Mouse (Mus musculus): ENCODE data around the gene Eml3. TPM values are rescaled to one million over a fixed set of nuclear protein-coding genes. Genes with fewer than 3 reads are reported as not detected.
A peak's percentile ranks its signal among the peaks of the same experiment; 100 is the strongest.

Gene Eml3
- polyA plus RNA-seq, 1 experiment from 2014 or later = 18.2 TPM

DNA sequence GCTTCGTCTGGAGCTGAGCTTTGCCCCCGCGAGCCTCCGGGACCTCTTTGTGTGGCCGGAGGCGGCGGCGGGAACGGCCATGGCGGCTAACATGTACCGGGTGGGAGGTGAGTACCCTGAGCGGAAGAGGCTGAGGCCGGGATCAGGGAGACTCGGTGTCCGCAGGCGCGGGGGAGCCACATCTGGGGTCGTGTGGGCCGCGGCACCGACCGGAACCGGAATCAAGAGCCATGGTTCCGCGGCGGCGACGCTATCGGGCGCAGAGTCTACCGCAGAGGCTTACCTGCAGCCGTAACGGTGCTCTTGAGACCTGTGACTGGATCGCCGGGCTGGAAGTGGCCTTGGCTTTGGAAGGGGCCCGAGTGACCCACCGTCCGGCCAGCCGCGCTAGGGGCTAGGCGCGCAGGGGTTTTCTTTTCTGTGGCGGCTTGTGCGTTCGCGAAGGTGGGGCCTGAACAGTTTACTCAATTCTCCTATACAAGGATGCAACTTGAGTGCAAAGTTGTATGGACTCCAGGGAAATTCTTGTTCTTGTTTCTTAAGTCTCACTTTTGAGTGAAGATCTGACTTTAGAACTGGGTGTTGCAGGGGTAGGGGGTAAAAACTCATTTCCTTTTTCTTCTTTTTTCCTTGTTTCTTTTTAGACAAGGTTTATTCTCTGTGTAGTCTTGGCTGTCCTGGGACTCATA is 13.1 kb downstream of the Eml3 start:
- peaks cover 64% of the 10 kb centered on the region for H3K36me3 ChIP-seq (ENCODE audit: control insufficient read depth, insufficient read depth, low read length)

GRCm38 (mm10) chr19:8943047-8943446 is 13.7 kb downstream of the Eml3 start:
- Histone ChIP-seq H3K36me3 (ENCODE audit: control insufficient read depth, insufficient read depth, low read length) (peaks cover 64% of the 10 kb centered on the region), H3K27me3 (replicated peaks; ENCODE audit: control insufficient read depth, insufficient read depth, low read length) (no peaks in the 10 kb centered on the region), H3K4me3 (ENCODE audit: low read depth, low read length) (peak overlapping the region; percentile 97), H3K4me1 (ENCODE audit: control insufficient read depth, insufficient read depth, low read length) (peaks cover 27% of the 10 kb centered on the region; the same call in 1 of the 2 replicates), H3K9me3 (ENCODE audit: control insufficient read depth, low read length) (no peaks in the 10 kb centered on the region), H3K9ac (ENCODE audit: low read depth, low read length) (peak overlapping the region; percentile 99), H3K27ac (replicated peaks; ENCODE audit: low read depth, low read length) (peak overlapping the region; percentile 98), H3K4me2 (ENCODE audit: low read depth, low read length) (peak overlapping the region; percentile 61)
- ATAC-seq (ENCODE audit: low read depth) = no peak
- 54% methylated on average over 2 of the region's 2 CpGs for WGBS
- no peak for DNase-seq (ENCODE audit: low spot score)

More for the DNA sequence above, 13.1 kb downstream of the Eml3 start:
- Histone ChIP-seq H3K27me3 (replicated peaks; ENCODE audit: control insufficient read depth, insufficient read depth, low read length) (no peaks in the 10 kb centered on the region), H3K4me3 (ENCODE audit: low read depth, low read length) (peak overlapping the region; percentile 97), H3K9ac (ENCODE audit: low read depth, low read length) (peak overlapping the region; percentile 99), H3K27ac (replicated peaks; ENCODE audit: low read depth, low read length) (peak overlapping the region; percentile 98), H3K4me2 (ENCODE audit: low read depth, low read length) (peak overlapping the region; percentile 61), H3K9me3 (ENCODE audit: control insufficient read depth, low read length) (no peaks in the 10 kb centered on the region), H3K4me1 (ENCODE audit: control insufficient read depth, insufficient read depth, low read length) (peaks cover 27% of the 10 kb centered on the region; the same call in 1 of the 2 replicates)
- WGBS = under 1% methylated on average over 43 of the region's 46 CpGs
- ATAC-seq (ENCODE audit: low read depth) (peak; percentile 50), DNase-seq (ENCODE audit: low spot score) (peak; percentile 50)

GRCm38 (mm10) chr19:8944062-8944461 is 14.7 kb downstream of the Eml3 start:
- Histone ChIP-seq H3K36me3 (ENCODE audit: control insufficient read depth, insufficient read depth, low read length) (peaks cover 65% of the 10 kb centered on the region), H3K27ac (replicated peaks; ENCODE audit: low read depth, low read length) (peak overlapping the region; percentile 58), H3K9ac (ENCODE audit: low read depth, low read length) (peak overlapping the region; percentile 53), H3K4me2 (ENCODE audit: low read depth, low read length) (peak overlapping the region; percentile 61), H3K27me3 (replicated peaks; ENCODE audit: control insufficient read depth, insufficient read depth, low read length) (no peaks in the 10 kb centered on the region), H3K4me3 (ENCODE audit: low read depth, low read length) (peak overlapping the region; percentile 97), H3K4me1 (ENCODE audit: control insufficient read depth, insufficient read depth, low read length) (peaks cover 27% of the 10 kb centered on the region; the same call in 1 of the 2 replicates), H3K9me3 (ENCODE audit: control insufficient read depth, low read length) (no peaks in the 10 kb centered on the region)
- 50% methylated on average over 5 of the region's 5 CpGs for WGBS
- ATAC-seq (ENCODE audit: low read depth) (no peak), DNase-seq (ENCODE audit: low spot score) (peak; percentile 80)

GRCm38 (mm10) chr19:8944750-8945149 is 15.4 kb downstream of the Eml3 start:
- peak; percentile 87 for DNase-seq (ENCODE audit: low spot score)

GRCm38 (mm10) chr19:8945251-8945650 is 15.9 kb downstream of the Eml3 start:
- H3K36me3 ChIP-seq (ENCODE audit: control insufficient read depth, insufficient read depth, low read length) = peaks cover 71% of the 10 kb centered on the region
- peaks cover 27% of the 10 kb centered on the region; the same call in 1 of the 2 replicates for H3K4me1 ChIP-seq (ENCODE audit: control insufficient read depth, insufficient read depth, low read length)
- peak overlapping the region; percentile 23; the same call in 1 of the 2 replicates for H3K27ac ChIP-seq (replicated peaks; ENCODE audit: low read depth, low read length)
- no peaks in the 10 kb centered on the region for H3K9me3 ChIP-seq (ENCODE audit: control insufficient read depth, low read length)
- peak overlapping the region; percentile 53 for H3K9ac ChIP-seq (ENCODE audit: low read depth, low read length)
- H3K27me3 ChIP-seq (replicated peaks; ENCODE audit: control insufficient read depth, insufficient read depth, low read length) = no peaks in the 10 kb centered on the region
- peak overlapping the region; percentile 61 for H3K4me2 ChIP-seq (ENCODE audit: low read depth, low read length)
- peak overlapping the region; percentile 97 for H3K4me3 ChIP-seq (ENCODE audit: low read depth, low read length)
- WGBS = 66% methylated on average over 6 of the region's 6 CpGs
- DNase-seq (ENCODE audit: low spot score) = no peak
- no peak for ATAC-seq (ENCODE audit: low read depth)

More at GRCm38 (mm10) chr19:8944750-8945149, 15.4 kb downstream of the Eml3 start:
- peaks cover 69% of the 10 kb centered on the region for H3K36me3 ChIP-seq (ENCODE audit: control insufficient read depth, insufficient read depth, low read length)
- H3K4me2 ChIP-seq (ENCODE audit: low read depth, low read length) = peak overlapping the region; percentile 61
- WGBS = 14% methylated on average over 5 of the region's 5 CpGs
- ATAC-seq (ENCODE audit: low read depth) = no peak
- H3K27me3 ChIP-seq (replicated peaks; ENCODE audit: control insufficient read depth, insufficient read depth, low read length) = no peaks in the 10 kb centered on the region
- peak overlapping the region; percentile 23 for H3K27ac ChIP-seq (replicated peaks; ENCODE audit: low read depth, low read length)
- H3K4me1 ChIP-seq (ENCODE audit: control insufficient read depth, insufficient read depth, low read length) = peaks cover 27% of the 10 kb centered on the region; the same call in 1 of the 2 replicates
- peak overlapping the region; percentile 53 for H3K9ac ChIP-seq (ENCODE audit: low read depth, low read length)
- peak overlapping the region; percentile 97 for H3K4me3 ChIP-seq (ENCODE audit: low read depth, low read length)
- no peaks in the 10 kb centered on the region for H3K9me3 ChIP-seq (ENCODE audit: control insufficient read depth, low read length)

DNA sequence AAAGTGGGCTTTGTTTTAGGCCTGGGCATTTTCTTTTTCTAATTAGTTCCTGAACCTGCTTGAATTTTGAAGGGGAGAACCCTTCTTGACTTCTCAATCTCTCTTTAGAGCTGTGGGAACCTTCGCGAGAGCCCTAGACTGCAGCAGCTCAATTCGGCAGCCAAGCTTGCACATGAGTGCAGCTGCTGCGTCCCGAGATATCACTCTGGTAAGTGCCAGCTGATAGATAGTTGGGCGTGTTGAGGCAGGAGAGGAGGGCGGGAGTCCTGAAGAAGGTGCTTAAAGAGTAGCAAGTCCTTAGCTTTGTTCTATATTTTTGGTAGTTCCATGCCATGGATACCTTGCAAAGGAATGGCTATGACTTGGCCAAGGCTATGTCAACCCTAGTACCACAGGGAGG is 17.6 kb downstream of the Eml3 start:
- H3K27me3 ChIP-seq (replicated peaks; ENCODE audit: control insufficient read depth, insufficient read depth, low read length) = no peaks in the 10 kb centered on the region
- no peak overlapping the region for H3K4me2 ChIP-seq (ENCODE audit: low read depth, low read length)
- H3K4me3 ChIP-seq (ENCODE audit: low read depth, low read length) = no peak overlapping the region
- 83% methylated on average over 7 of the region's 7 CpGs for WGBS
- H3K4me1 ChIP-seq (ENCODE audit: control insufficient read depth, insufficient read depth, low read length) = peaks cover 20% of the 10 kb centered on the region; the same call in 1 of the 2 replicates
- H3K36me3 ChIP-seq (ENCODE audit: control insufficient read depth, insufficient read depth, low read length) = peaks cover 84% of the 10 kb centered on the region
- no peaks in the 10 kb centered on the region for H3K9me3 ChIP-seq (ENCODE audit: control insufficient read depth, low read length)
- ATAC-seq (ENCODE audit: low read depth) (no peak), DNase-seq (ENCODE audit: low spot score) (no peak)
- H3K27ac ChIP-seq (replicated peaks; ENCODE audit: low read depth, low read length) = no peak overlapping the region
- no peak overlapping the region for H3K9ac ChIP-seq (ENCODE audit: low read depth, low read length)

- Histone ChIP-seq H3K4me2 (ENCODE audit: low read depth, low read length) (no peak overlapping the region), H3K27ac (replicated peaks; ENCODE audit: low read depth, low read length) (no peak overlapping the region), H3K36me3 (ENCODE audit: control insufficient read depth, insufficient read depth, low read length) (peaks cover 74% of the 10 kb centered on the region), H3K9me3 (ENCODE audit: control insufficient read depth, low read length) (no peaks in the 10 kb centered on the region), H3K4me3 (ENCODE audit: low read depth, low read length) (no peak overlapping the region), H3K9ac (ENCODE audit: low read depth, low read length) (no peak overlapping the region), H3K27me3 (replicated peaks; ENCODE audit: control insufficient read depth, insufficient read depth, low read length) (no peaks in the 10 kb centered on the region), H3K4me1 (ENCODE audit: control insufficient read depth, insufficient read depth, low read length) (no peaks in the 10 kb centered on the region; the same call in 1 of the 2 replicates)
- DNase-seq (ENCODE audit: low spot score) (no peak), ATAC-seq (ENCODE audit: low read depth) (no peak)
- WGBS = 90% methylated on average over 5 of the region's 5 CpGs
These were observed 20.8 kb downstream of the Eml3 start for GRCm38 (mm10) chr19:8950190-8950589.

- 89% methylated on average over 9 of the region's 9 CpGs for WGBS
- Histone ChIP-seq H3K4me1 (ENCODE audit: control insufficient read depth, insufficient read depth, low read length) (no peaks in the 10 kb centered on the region; the same call in 1 of the 2 replicates), H3K27ac (replicated peaks; ENCODE audit: low read depth, low read length) (no peak overlapping the region), H3K4me2 (ENCODE audit: low read depth, low read length) (no peak overlapping the region), H3K9me3 (ENCODE audit: control insufficient read depth, low read length) (no peaks in the 10 kb centered on the region), H3K9ac (ENCODE audit: low read depth, low read length) (0 out of 2 replicates have a peak overlapping the region, but pooled peaks have one; percentile 46), H3K36me3 (ENCODE audit: control insufficient read depth, insufficient read depth, low read length) (peaks cover 75% of the 10 kb centered on the region), H3K27me3 (replicated peaks; ENCODE audit: control insufficient read depth, insufficient read depth, low read length) (no peaks in the 10 kb centered on the region), H3K4me3 (ENCODE audit: low read depth, low read length) (no peak overlapping the region)
- no peak for ATAC-seq (ENCODE audit: low read depth)
- DNase-seq (ENCODE audit: low spot score) = no peak
These were observed 22.9 kb downstream of the Eml3 start for GRCm38 (mm10) chr19:8952241-8952640.

All from embryonic facial prominence, embryonic 14.5 days (tissue).